Mouse (Mus musculus) Patski (cell line): Measurements from ENCODE around the gene Slc23a4. TPM values are rescaled to one million over a fixed set of nuclear protein-coding genes. Genes with fewer than 3 reads are reported as not detected.

Experiments
- ATAC-seq: fragments of 100-300 bp; one replicate; pipeline ENCODE4 v1.8.0; 2021
- CTCF ChIA-PET: fragments of 350-600 bp; sonication (Branson Sonifier 250); formaldehyde crosslinking; loops from one replicate; lab custom pipeline; 2022; ENCODE audit warnings: inconsistent platforms; lab: Charles Lee
- POLR2A ChIA-PET: fragments of 350-600 bp; sonication (Branson Sonifier 250); formaldehyde crosslinking; loops from one replicate; lab custom pipeline; 2022; ENCODE audit warnings: antibody characterized with exemption, inconsistent platforms; lab: Charles Lee
- DNase-seq: peaks from one replicate; pipeline ENCODE4 v3.0.0-alpha.2; 2011; ENCODE audit warnings: low read depth, low spot score
- H3K27me3 ChIP-seq: fragments of 371-371 bp; one replicate; pipeline ENCODE4 v1.5.1; 2021
- CTCF ChIP-seq: fragments of 100-300 bp; IDR thresholded peaks from one replicate; pipeline ENCODE4 v1.5.1; 2021
- in situ Hi-C: fragments of 300-500 bp; cut with MboI; formaldehyde crosslinking; loops from 3 replicates; pipeline ENCODE4 v1.11.1; 2018; ENCODE audit warnings: low pct_unique_long_range_greater_than_20kb, mixed read lengths
- polyA plus RNA-seq: library from polyadenylated mRNA; unstranded; gene quantifications from one replicate; pipeline ENCODE4 v1.2.3, GENCODE M21; 2021

Gene Slc23a4
- polyA plus RNA-seq, 1 experiment from 2014 or later: 0.10 TPM

DNA sequence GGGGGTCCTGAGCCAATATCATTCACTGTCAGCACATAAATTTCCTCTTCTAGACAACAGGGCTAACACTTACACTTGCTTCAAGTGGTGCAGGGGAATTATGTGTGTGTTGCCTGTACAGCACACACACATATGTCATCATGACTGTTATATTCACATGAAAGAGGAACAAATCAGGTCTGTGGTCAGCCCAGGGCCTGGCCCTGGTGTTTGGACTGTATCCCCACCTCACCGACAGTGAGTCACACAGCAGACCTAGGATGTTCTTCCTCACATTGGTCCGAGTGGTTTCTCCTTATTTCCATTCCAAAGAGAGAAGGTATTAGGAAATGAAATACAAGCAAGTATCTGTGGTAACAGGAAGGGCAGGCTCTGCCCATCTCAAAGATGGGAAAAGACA lies 23.7 kb downstream of the Slc23a4 start:
- no peaks in the 10 kb centered on the region for H3K27me3 ChIP-seq
- ChIA-PET POLR2A (no interaction called here), CTCF (no interaction called here)
- ATAC-seq (no peak), DNase-seq (no peak)
- in situ Hi-C loops: no loop called here
- no peak for TF ChIP-seq CTCF

DNA sequence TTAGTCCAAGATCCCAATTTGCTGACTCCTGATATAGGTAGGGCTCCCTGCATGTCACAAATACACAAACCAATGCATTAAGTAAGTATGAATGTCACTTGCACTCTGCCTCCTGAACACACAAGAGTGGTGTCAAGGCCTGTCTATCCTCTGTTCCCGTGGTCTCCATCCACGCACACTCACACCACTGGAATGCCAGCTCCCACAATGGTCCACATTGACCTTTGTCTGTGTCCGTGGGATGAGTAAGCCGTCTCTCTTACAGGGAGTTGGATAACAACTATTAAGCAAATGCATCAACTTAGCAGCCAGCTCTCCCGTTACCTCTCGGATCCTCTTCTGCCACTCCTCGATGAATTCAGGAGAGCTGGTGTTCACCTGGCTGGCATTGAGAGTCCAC lies 29.1 kb downstream of the Slc23a4 start:
- no peak for ATAC-seq
- POLR2A ChIA-PET: no interaction called here
- DNase-seq: no peak
- H3K27me3 ChIP-seq: no peaks in the 10 kb centered on the region
- no peak for TF ChIP-seq CTCF
- in situ Hi-C loops: no loop called here
- CTCF ChIA-PET: interaction anchor here (2.0 kb wide), 1 partner anchor 34 kb away, joined by 6 read pairs; no protein-coding TSS in a partner anchor

- POLR2A ChIA-PET: no interaction called here
- no peak for TF ChIP-seq CTCF
- in situ Hi-C loops: no loop called here
- no peak for DNase-seq
- H3K27me3 ChIP-seq: peaks cover 6% of the 10 kb centered on the region
- no peak for ATAC-seq
- CTCF ChIA-PET: interaction anchor here (0.6 to 1.6 kb wide), 5 partner anchors 9 to 39 kb away, joined by 3 to 5 read pairs (median 3); partner anchors contain the start of gene Slc23a4
These were observed 32.4 kb downstream of the Slc23a4 start for GRCm38 (mm10) chr6:34955862-34956241.

DNA sequence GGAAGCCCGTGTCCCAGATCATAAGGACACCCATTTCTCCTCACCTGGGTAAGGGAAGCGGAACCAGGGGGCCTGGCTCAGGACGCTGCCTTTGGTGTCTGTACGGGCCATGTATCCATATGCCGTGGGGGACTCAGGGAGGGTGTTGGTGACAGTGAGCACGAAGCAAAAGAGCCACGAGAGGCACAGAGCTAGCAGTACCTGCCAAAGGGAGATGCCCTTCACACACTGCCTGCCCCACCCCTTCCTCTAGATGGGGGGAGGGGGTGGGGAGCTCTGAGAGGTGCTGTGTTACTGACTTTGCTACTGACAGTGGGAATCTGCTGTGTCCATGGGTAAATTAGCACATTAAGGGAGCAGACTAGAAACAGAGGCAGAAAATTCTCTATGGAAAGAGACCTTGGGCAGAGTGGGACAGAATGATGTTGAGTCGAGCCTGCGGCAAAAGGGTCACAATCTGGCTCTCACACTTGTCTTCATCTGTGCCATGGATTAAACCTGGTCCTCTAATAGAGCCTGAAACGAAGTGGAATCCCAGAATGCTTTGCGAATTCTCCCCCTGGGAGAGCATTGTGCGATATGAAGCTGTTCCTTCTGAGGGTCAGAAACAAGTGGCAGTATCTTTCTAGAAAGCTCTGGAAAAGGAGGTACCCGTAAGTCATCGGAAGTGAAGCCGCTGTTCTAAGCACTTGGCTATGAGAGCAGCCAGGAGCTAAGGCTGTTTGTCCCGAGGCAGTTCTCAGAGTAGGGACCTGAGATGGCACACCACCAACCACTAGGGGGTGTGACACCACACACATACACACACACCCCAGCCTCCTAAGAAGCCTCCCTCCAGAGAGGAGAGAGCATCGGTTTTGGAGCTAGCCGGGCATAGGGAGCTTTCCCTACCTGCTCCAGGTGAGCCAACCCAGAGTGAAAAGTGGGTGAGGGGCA lies 33.0 kb downstream of the Slc23a4 start:
- H3K27me3 ChIP-seq: peaks cover 6% of the 10 kb centered on the region
- in situ Hi-C loops: no loop called here
- ATAC-seq (no peak), DNase-seq (no peak)
- no peak for TF ChIP-seq CTCF
- CTCF ChIA-PET: interaction anchor here (0.6 to 2.1 kb wide), 7 partner anchors 8 to 39 kb away, joined by 3 to 8 read pairs (median 3); partner anchors contain the start of gene Slc23a4
- POLR2A ChIA-PET: no interaction called here

DNA sequence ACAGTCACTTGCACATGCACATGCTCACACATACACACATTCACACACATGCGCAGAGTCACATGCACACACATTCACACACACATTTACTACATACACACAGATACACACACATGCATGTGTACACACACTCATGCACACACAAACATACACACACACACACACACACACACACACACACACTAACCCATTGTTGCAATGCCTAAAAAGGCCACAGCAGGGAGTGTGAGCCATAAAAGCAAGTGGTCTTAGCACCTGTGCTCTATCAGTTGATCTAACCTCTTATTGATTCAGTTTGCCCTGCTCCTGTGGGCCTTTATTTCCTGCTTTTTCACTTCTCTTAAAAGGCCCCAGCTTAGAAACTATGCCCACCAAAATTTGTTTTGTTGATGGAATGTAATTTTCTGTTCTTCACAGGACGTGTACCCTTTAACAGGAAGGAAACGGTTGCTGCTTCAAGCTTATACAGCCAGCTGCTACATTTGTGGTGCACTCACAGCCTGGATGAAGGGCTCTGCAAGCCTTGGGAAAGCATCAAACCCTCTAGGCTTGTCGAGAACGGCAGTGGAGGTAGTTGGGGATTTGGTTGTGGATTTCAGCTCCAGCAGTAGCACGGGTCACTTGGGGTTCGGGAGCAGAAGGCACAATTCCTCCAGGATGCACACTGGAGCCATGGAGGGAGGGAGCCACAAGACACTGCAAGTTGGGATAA lies 36.1 kb downstream of the Slc23a4 start:
- ChIA-PET POLR2A (no interaction called here), CTCF (interaction anchor here (0.8 to 1.7 kb wide), 2 partner anchors 21 to 48 kb away, joined by 3 to 5 read pairs; no protein-coding TSS in a partner anchor)
- in situ Hi-C loops: no loop called here
- no peak for TF ChIP-seq CTCF
- ATAC-seq (no peak), DNase-seq (no peak)
- H3K27me3 ChIP-seq: peaks cover 6% of the 10 kb centered on the region

GRCm38 (mm10) chr6:34951518-34951917 lies 36.7 kb downstream of the Slc23a4 start:
- peaks cover 6% of the 10 kb centered on the region for H3K27me3 ChIP-seq
- DNase-seq: no peak
- no peak for TF ChIP-seq CTCF
- ATAC-seq: no peak
- ChIA-PET CTCF (interaction anchor here (1.0 to 1.7 kb wide), 3 partner anchors 9 to 49 kb away, joined by 4 to 5 read pairs (median 4); no protein-coding TSS in a partner anchor), POLR2A (no interaction called here)
- in situ Hi-C loops: no loop called here

DNA sequence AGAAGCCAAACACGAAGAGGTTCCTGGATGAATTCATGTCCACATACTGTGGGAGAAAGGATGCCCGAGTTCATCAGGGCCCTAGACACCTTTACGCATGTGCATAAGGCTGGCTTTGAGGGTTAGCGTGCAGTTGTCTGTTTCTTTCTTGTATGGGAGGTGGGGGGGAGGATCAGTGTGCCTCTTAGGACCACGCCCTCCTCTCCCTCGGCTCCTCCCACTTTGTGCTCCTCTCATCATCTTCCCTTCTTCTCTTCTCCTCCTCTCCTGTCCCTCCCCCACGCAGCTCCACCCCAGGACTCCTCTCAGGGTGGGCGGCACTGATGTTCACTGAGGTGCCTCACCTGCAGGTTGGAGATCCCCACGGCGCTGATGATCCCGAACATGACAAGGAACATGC lies 39.7 kb downstream of the Slc23a4 start:
- POLR2A ChIA-PET: no interaction called here
- TF ChIP-seq CTCF: no peak
- CTCF ChIA-PET: no interaction called here
- H3K27me3 ChIP-seq: peaks cover 6% of the 10 kb centered on the region
- DNase-seq: no peak
- in situ Hi-C loops: loop anchor here (5.0 kb wide), 1 partner anchor 49 kb away; no protein-coding TSS in a partner anchor
- ATAC-seq: no peak

- DNase-seq (no peak), ATAC-seq (no peak)
- in situ Hi-C loops: loop anchor here (5.0 kb wide), 1 partner anchor 51 kb away; no protein-coding TSS in a partner anchor
- no peak for TF ChIP-seq CTCF
- CTCF ChIA-PET: interaction anchor here (1.3 kb wide), 1 partner anchor 9 kb away, joined by 3 read pairs; no protein-coding TSS in a partner anchor
- peaks cover 6% of the 10 kb centered on the region for H3K27me3 ChIP-seq
- POLR2A ChIA-PET: no interaction called here
These were observed 41.6 kb downstream of the Slc23a4 start for GRCm38 (mm10) chr6:34946486-34947079.

DNA sequence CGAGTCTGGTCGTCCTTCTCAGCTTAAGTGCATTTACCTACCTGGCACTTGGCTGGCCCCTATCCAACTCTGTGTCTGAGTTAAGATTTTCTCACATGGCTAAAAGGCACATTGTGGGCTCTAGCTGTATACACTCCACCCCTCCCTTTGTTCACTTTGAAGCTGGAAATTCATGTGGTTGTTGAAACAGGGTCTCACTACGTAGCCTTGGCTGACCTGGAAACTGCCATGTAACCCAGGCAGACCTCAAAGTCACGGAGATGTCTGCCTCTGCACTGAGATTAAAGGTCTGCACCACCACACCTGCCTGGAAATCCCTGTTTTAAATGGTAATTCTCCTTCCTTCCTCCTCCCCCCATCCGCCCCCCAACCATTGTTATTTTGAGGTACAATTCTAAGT lies 44.7 kb downstream of the Slc23a4 start:
- no peak for ATAC-seq
- no peaks in the 10 kb centered on the region for H3K27me3 ChIP-seq
- in situ Hi-C loops: no loop called here
- ChIA-PET CTCF (no interaction called here), POLR2A (no interaction called here)
- TF ChIP-seq CTCF: no peak
- DNase-seq: no peak

- ChIA-PET CTCF (no interaction called here), POLR2A (no interaction called here)
- DNase-seq (no peak), ATAC-seq (no peak)
- peaks cover 7% of the 10 kb centered on the region for H3K27me3 ChIP-seq
- in situ Hi-C loops: no loop called here
- TF ChIP-seq CTCF: no peak
These were observed 45.8 kb downstream of the Slc23a4 start for GRCm38 (mm10) chr6:34942446-34942845.
